Mouse (Mus musculus) neural tube, embryonic 15.5 days (tissue): Measurements from ENCODE around the gene Slc35g2. TPM values are rescaled to one million over a fixed set of nuclear protein-coding genes. Genes with fewer than 3 reads are reported as not detected.

Experiments used
- ATAC-seq: fragments of 200-750 bp; cut with Nextera tagmentation; 2 replicates; pipeline ENCODE4 v1.8.0; 2017; ENCODE audit warnings: mild to moderate bottlenecking, moderate TSS enrichment, moderate library complexity; ENCODE audit not compliant: low FRiP score
- H3K27ac ChIP-seq: fragments of 300-500 bp; sonication (generic); replicated peaks from 2 replicates; pipeline ENCODE4 v1.5.1; 2015; ENCODE audit warnings: mild to moderate bottlenecking, inconsistent platforms
- H3K27me3 ChIP-seq: fragments of 300-500 bp; sonication (generic); replicated peaks from 2 replicates; pipeline ENCODE4 v1.6.1; 2015; ENCODE audit warnings: inconsistent platforms
- H3K36me3 ChIP-seq: fragments of 300-500 bp; sonication (generic); 2 replicates; pipeline ENCODE4 v1.6.1; 2015; ENCODE audit warnings: inconsistent platforms
- H3K4me1 ChIP-seq: fragments of 300-500 bp; sonication (generic); 2 replicates; pipeline ENCODE4 v1.6.1; 2015; ENCODE audit warnings: inconsistent platforms
- H3K4me2 ChIP-seq: fragments of 300-500 bp; sonication (generic); 2 replicates; pipeline ENCODE4 v1.6.1; 2015; ENCODE audit warnings: inconsistent platforms, mild to moderate bottlenecking, moderate library complexity
- H3K4me3 ChIP-seq: fragments of 300-500 bp; sonication (generic); replicated peaks from 2 replicates; pipeline ENCODE4 v1.5.1; 2015; ENCODE audit warnings: mild to moderate bottlenecking, inconsistent platforms
- H3K9ac ChIP-seq: fragments of 300-500 bp; sonication (generic); replicated peaks from 2 replicates; pipeline ENCODE4 v1.6.1; 2015; ENCODE audit warnings: mild to moderate bottlenecking, inconsistent platforms
- H3K9me3 ChIP-seq: fragments of 300-500 bp; sonication (generic); replicated peaks from 2 replicates; pipeline ENCODE4 v1.6.1; 2016; ENCODE audit warnings: inconsistent platforms
- WGBS: fragments of 180-500 bp; shearing (Covaris S2); methylation state at CpG from one replicate; pipeline ENCODE4 v1.1.7; 2015; ENCODE audit warnings: mixed read lengths; 5-methylcytosine and 5-hydroxymethylcytosine counted together
- polyA plus RNA-seq: library from polyadenylated mRNA; unstranded; fragments of >200 nt; fragmentation: Nextera tagmentation; extraction: Ambion mirVana; gene quantifications from 2 replicates; pipeline ENCODE4 v1.2.1, GENCODE M21; 2015

The Slc35g2 gene
- polyA plus RNA-seq, 1 experiment from 2014 or later, result 27.3 TPM

- H3K27ac ChIP-seq, result no peak overlapping the region
- no peak overlapping the region for H3K4me3 ChIP-seq
- 71% methylated on average over 13 of the region's 13 CpGs for WGBS
- no peak for ATAC-seq
- H3K9me3 ChIP-seq, result no peaks in the 10 kb centered on the region
- H3K9ac ChIP-seq, result no peak overlapping the region
- H3K4me2 ChIP-seq, result no peak overlapping the region
- no peaks in the 10 kb centered on the region for H3K27me3 ChIP-seq
- peaks cover 14% of the 10 kb centered on the region for H3K4me1 ChIP-seq
- H3K36me3 ChIP-seq, result no peaks in the 10 kb centered on the region
These were observed 12.1 kb upstream of the Slc35g2 start for GRCm38 (mm10) chr9:100582883-100583575.

GRCm38 (mm10) chr9:100581543-100582492 is 10.9 kb upstream of the Slc35g2 start:
- Histone ChIP-seq H3K4me3 (no peak overlapping the region), H3K9ac (no peak overlapping the region), H3K27ac (peak overlapping the region; percentile 60), H3K9me3 (no peaks in the 10 kb centered on the region), H3K4me1 (peaks cover 14% of the 10 kb centered on the region), H3K36me3 (no peaks in the 10 kb centered on the region), H3K4me2 (no peak overlapping the region), H3K27me3 (no peaks in the 10 kb centered on the region)
- WGBS, result 30% methylated on average over 13 of the region's 13 CpGs
- no peak; the same call in 1 of the 2 replicates for ATAC-seq

DNA sequence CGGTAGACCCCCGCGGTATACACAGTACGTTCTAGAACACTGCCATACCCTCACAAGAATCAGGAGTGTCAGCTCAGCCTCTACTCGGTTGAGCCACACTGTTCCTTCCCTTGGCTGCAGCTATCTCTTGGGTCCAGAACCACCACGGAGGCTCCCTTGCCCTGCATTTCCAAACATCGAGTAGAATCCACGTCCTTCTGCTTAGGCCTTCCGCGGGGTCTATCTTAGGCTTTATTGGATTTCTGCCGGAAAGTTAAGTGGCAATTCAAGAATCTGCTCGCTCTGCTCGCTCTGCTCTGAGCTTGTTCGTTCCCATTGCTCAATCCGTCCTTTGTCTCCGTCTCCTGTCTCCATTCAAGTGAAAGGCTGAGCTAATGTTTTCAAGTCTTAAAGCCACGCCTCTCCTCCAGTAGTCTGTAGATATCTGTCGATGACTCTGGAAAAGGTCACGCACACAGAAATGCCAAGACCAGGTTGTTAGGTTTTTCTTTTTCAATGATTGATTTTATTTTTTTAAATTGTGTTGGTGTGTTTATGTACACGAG is 9.4 kb upstream of the Slc35g2 start:
- WGBS, result 62% methylated on average over 20 of the region's 20 CpGs
- H3K4me3 ChIP-seq, result no peak overlapping the region
- no peak for ATAC-seq
- H3K27me3 ChIP-seq, result no peaks in the 10 kb centered on the region
- H3K4me2 ChIP-seq, result no peak overlapping the region
- no peak overlapping the region for H3K27ac ChIP-seq
- H3K9ac ChIP-seq, result no peak overlapping the region
- H3K9me3 ChIP-seq, result no peaks in the 10 kb centered on the region
- H3K36me3 ChIP-seq, result no peaks in the 10 kb centered on the region
- peaks cover 14% of the 10 kb centered on the region for H3K4me1 ChIP-seq

DNA sequence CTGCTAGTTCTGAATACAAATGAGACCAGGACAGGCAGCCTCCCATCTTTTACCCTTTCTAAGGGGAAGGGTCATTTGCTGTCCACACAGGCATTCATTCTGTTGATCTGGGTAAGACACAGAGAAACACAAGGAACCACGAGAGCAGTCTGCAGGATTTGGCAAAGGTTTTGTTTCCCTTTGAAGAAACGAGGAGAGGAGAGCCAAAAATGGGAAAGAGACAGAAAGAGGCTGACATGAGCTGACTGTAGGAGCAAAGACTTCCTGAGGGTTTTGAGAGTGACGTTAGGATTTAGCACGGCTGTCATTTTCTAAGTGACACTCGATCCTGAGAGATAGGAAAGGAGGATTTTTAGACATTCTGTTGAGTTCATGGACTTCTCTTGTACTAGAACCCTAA is 3.1 kb upstream of the Slc35g2 start:
- no peak for ATAC-seq
- Histone ChIP-seq H3K4me1 (peaks cover 13% of the 10 kb centered on the region), H3K27ac (no peak overlapping the region), H3K27me3 (no peaks in the 10 kb centered on the region), H3K36me3 (no peaks in the 10 kb centered on the region), H3K4me3 (no peak overlapping the region), H3K9ac (no peak overlapping the region), H3K4me2 (no peak overlapping the region), H3K9me3 (no peaks in the 10 kb centered on the region)
- 63% methylated on average over 5 of the region's 5 CpGs for WGBS

DNA sequence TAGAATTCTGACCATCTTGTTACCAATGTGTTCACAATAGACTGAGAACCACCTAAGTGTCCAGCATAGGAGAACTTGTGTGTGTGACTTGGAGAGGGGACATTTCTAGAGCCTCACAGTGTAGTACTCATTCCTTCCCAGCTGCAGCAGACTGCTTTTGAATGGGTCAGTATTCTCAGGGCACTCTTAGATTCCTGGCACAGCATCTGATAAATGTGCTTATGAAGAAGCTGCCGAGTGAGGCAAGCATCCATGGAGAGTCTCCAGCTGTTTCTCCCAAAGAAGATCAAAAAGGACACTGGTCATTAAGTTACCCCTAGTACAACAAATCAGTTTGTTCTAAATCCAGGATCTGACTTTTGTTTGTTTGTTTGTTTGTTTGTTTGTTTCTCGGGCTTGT is 2.4 kb upstream of the Slc35g2 start:
- no peak overlapping the region for H3K9ac ChIP-seq
- H3K9me3 ChIP-seq, result no peaks in the 10 kb centered on the region
- 63% methylated on average over 2 of the region's 2 CpGs for WGBS
- no peaks in the 10 kb centered on the region for H3K27me3 ChIP-seq
- H3K36me3 ChIP-seq, result no peaks in the 10 kb centered on the region
- peaks cover 13% of the 10 kb centered on the region for H3K4me1 ChIP-seq
- H3K27ac ChIP-seq, result no peak overlapping the region
- H3K4me2 ChIP-seq, result no peak overlapping the region
- ATAC-seq, result no peak
- no peak overlapping the region for H3K4me3 ChIP-seq

GRCm38 (mm10) chr9:100571511-100571910 is 621 bp upstream of the Slc35g2 start:
- Histone ChIP-seq H3K4me2 (peak overlapping the region; percentile 64), H3K9ac (peak overlapping the region; percentile 77), H3K36me3 (no peaks in the 10 kb centered on the region), H3K4me3 (peak overlapping the region; percentile 83), H3K27ac (0 out of 2 replicates have a peak overlapping the region, but pooled peaks have one; percentile 77), H3K27me3 (no peaks in the 10 kb centered on the region), H3K9me3 (no peaks in the 10 kb centered on the region), H3K4me1 (peaks cover 13% of the 10 kb centered on the region)
- no peak for ATAC-seq
- WGBS, result 81% methylated on average over 1 of the region's 1 CpGs

- no peaks in the 10 kb centered on the region for H3K36me3 ChIP-seq
- 11% methylated on average over 32 of the region's 32 CpGs for WGBS
- H3K27me3 ChIP-seq, result no peaks in the 10 kb centered on the region
- H3K4me2 ChIP-seq, result peak overlapping the region; percentile 64
- peak; percentile 70; the same call in 1 of the 2 replicates for ATAC-seq
- H3K9ac ChIP-seq, result peak overlapping the region; percentile 77
- H3K9me3 ChIP-seq, result no peaks in the 10 kb centered on the region
- H3K27ac ChIP-seq, result peak overlapping the region; percentile 77
- peaks cover 13% of the 10 kb centered on the region for H3K4me1 ChIP-seq
- H3K4me3 ChIP-seq, result peak overlapping the region; percentile 83
These were observed 878 bp downstream of the Slc35g2 start for GRCm38 (mm10) chr9:100569798-100570625.

GRCm38 (mm10) chr9:100560251-100560890 is 10.5 kb downstream of the Slc35g2 start:
- WGBS, result 77% methylated on average over 10 of the region's 10 CpGs
- Histone ChIP-seq H3K4me1 (no peaks in the 10 kb centered on the region), H3K27me3 (no peaks in the 10 kb centered on the region), H3K4me3 (no peak overlapping the region), H3K4me2 (no peak overlapping the region), H3K9ac (no peak overlapping the region), H3K9me3 (no peaks in the 10 kb centered on the region), H3K27ac (no peak overlapping the region), H3K36me3 (no peaks in the 10 kb centered on the region)
- no peak for ATAC-seq

GRCm38 (mm10) chr9:100558991-100559390 is 11.9 kb downstream of the Slc35g2 start:
- H3K27me3 ChIP-seq, result no peaks in the 10 kb centered on the region
- H3K36me3 ChIP-seq, result no peaks in the 10 kb centered on the region
- H3K27ac ChIP-seq, result no peak overlapping the region
- H3K9ac ChIP-seq, result no peak overlapping the region
- no peaks in the 10 kb centered on the region for H3K4me1 ChIP-seq
- ATAC-seq, result no peak
- no peaks in the 10 kb centered on the region for H3K9me3 ChIP-seq
- no peak overlapping the region for H3K4me3 ChIP-seq
- H3K4me2 ChIP-seq, result no peak overlapping the region

DNA sequence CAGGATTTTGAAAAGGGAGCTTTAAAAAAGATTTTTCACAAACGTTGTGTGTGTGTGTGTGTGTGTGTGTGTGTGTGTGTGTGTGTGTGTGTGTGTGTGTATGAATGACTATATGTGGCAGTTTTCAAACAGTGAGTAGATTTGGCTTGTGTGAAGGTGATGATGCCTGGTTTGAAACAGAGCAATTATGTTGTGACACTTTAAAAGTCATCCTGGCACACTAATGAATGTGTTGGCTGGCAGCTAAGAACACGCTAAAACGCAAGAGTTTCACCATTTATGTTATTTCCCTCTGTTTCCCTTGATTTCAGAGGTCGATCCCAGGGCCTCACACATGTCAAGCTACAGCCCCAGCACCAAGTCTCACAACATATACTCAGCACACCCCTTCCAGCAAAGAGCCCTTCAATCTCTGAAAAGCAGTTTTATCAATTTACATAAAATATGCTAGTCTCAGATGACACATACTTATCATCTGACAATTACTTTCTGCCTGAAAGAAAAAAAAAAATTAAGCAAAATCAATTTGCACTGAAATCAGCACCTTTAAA is 12.8 kb downstream of the Slc35g2 start:
- Histone ChIP-seq H3K27ac (no peak overlapping the region), H3K4me3 (no peak overlapping the region), H3K4me1 (no peaks in the 10 kb centered on the region), H3K27me3 (no peaks in the 10 kb centered on the region), H3K9me3 (no peaks in the 10 kb centered on the region), H3K36me3 (peaks cover 2% of the 10 kb centered on the region), H3K4me2 (no peak overlapping the region), H3K9ac (no peak overlapping the region)
- no peak for ATAC-seq
- 81% methylated on average over 4 of the region's 4 CpGs for WGBS
